Mouse (Mus musculus): ENCODE data around the gene Itgam. TPM values are rescaled to one million over a fixed set of nuclear protein-coding genes. Genes with fewer than 3 reads are reported as not detected.
"Not testable (repeated sequence)": the region's sequence is repeated elsewhere in the genome, so short reads cannot be mapped to it uniquely, and the experiment has no call there.

The Itgam gene
- polyA plus RNA-seq (2014; fragmentation: Nextera tagmentation; extraction: Ambion mirVana), result 0.40 and 0.57 TPM in 2 replicates

- DNase-seq (ENCODE audit: low spot score) (no peak), ATAC-seq (replicated peaks; ENCODE audit: low FRiP score) (no peak)
- no peaks in the 10 kb centered on the region for H3K4me1 ChIP-seq (replicated peaks; ENCODE audit: control insufficient read depth, insufficient read depth, low read length)
- H3K36me3 ChIP-seq (ENCODE audit: control insufficient read depth, insufficient read depth, low read length), result no peaks in the 10 kb centered on the region
- H3K9ac ChIP-seq (ENCODE audit: low read length), result no peak within 1 kb of the TSS
- H3K27me3 ChIP-seq (ENCODE audit: control insufficient read depth, insufficient read depth, low read length), result no peaks in the 10 kb centered on the region
- H3K27ac ChIP-seq (ENCODE audit: low read depth, low read length), result no peak within 1 kb of the TSS
- H3K9me3 ChIP-seq (ENCODE audit: control insufficient read depth, low read length), result no peaks in the 10 kb centered on the region
- H3K4me2 ChIP-seq (ENCODE audit: low read depth, low read length, severe bottlenecking), result no peak within 1 kb of the TSS
- WGBS, result 90% methylated on average over 7 of the region's 7 CpGs
- no peak within 1 kb of the TSS for H3K4me3 ChIP-seq (ENCODE audit: low read depth, low read length)
These were observed at the start of gene Itgam, which contains the start of gene Gm49368 for GRCm38 (mm10) chr7:128062456-128062855. TSS of gene Itgam (plus strand) at chr7:128062640. TSS of gene Gm49368 (plus strand) at chr7:128062683.

- Histone ChIP-seq H3K27ac (ENCODE audit: low read depth, low read length) (no peak overlapping the region), H3K4me1 (replicated peaks; ENCODE audit: control insufficient read depth, insufficient read depth, low read length) (no peaks in the 10 kb centered on the region), H3K9ac (ENCODE audit: low read length) (no peak overlapping the region), H3K27me3 (ENCODE audit: control insufficient read depth, insufficient read depth, low read length) (no peaks in the 10 kb centered on the region), H3K4me3 (ENCODE audit: low read depth, low read length) (no peak overlapping the region), H3K36me3 (ENCODE audit: control insufficient read depth, insufficient read depth, low read length) (no peaks in the 10 kb centered on the region), H3K4me2 (ENCODE audit: low read depth, low read length, severe bottlenecking) (no peak overlapping the region), H3K9me3 (ENCODE audit: control insufficient read depth, low read length) (no peaks in the 10 kb centered on the region)
- ATAC-seq (replicated peaks; ENCODE audit: low FRiP score), result no peak
- DNase-seq (ENCODE audit: low spot score), result no peak
- 96% methylated on average over 13 of the region's 13 CpGs for WGBS
These were observed 49.3 kb upstream of the Itgam start for GRCm38 (mm10) chr7:128013116-128013515.

DNA sequence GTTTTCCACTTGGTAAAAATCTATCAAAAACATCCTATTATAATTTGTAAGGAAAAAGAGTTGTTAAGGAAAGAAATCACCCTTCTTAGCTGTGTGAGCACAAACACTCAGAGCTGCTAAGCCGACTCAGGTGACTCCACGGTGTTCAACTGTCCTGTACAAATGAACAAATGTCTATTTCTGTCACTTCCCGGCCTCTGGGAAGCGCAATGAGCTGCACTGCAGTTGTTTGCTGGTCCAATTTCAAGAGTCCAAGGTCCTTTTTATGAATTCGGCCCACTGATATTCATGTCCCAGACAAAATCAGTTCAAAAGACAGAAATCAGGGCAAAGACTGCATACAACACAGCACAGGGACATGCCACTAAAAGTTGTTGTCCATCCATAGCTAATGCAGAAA, 46.3 kb upstream of the Itgam start:
- 86% methylated on average over 5 of the region's 5 CpGs for WGBS
- H3K4me2 ChIP-seq (ENCODE audit: low read depth, low read length, severe bottlenecking); H3K27ac ChIP-seq (ENCODE audit: low read depth, low read length); H3K4me1 ChIP-seq (replicated peaks; ENCODE audit: control insufficient read depth, insufficient read depth, low read length); H3K27me3 ChIP-seq (ENCODE audit: control insufficient read depth, insufficient read depth, low read length); ATAC-seq (replicated peaks; ENCODE audit: low FRiP score); DNase-seq (ENCODE audit: low spot score); H3K36me3 ChIP-seq (ENCODE audit: control insufficient read depth, insufficient read depth, low read length); H3K9ac ChIP-seq (ENCODE audit: low read length); H3K9me3 ChIP-seq (ENCODE audit: control insufficient read depth, low read length); H3K4me3 ChIP-seq (ENCODE audit: low read depth, low read length): not testable (repeated sequence)

DNA sequence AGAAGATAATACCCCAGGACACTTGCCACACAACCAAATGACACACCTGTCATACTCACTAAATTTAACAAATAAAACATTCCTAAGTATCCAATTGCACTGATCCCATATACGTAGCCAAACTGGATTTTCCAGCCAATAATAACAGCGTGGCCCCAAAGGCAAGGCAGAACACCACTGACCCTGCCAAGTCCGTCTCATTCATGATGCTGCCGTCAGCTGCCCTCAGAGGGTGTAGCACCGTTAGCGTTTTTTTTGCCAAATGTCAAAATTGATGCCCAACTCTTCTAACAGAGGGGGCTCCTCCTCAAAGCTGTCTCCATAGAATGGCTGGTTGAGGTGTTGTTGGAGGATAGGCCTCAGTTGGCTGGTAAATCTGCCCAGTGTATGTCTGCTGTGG, 45.8 kb upstream of the Itgam start:
- 86% methylated on average over 6 of the region's 6 CpGs for WGBS
- ATAC-seq (replicated peaks; ENCODE audit: low FRiP score) (no peak), DNase-seq (ENCODE audit: low spot score) (no peak)
- no peaks in the 10 kb centered on the region for H3K4me1 ChIP-seq (replicated peaks; ENCODE audit: control insufficient read depth, insufficient read depth, low read length)
- H3K27ac ChIP-seq (ENCODE audit: low read depth, low read length), result no peak overlapping the region
- H3K36me3 ChIP-seq (ENCODE audit: control insufficient read depth, insufficient read depth, low read length), result no peaks in the 10 kb centered on the region
- no peaks in the 10 kb centered on the region for H3K9me3 ChIP-seq (ENCODE audit: control insufficient read depth, low read length)
- H3K4me2 ChIP-seq (ENCODE audit: low read depth, low read length, severe bottlenecking), result no peak overlapping the region
- H3K27me3 ChIP-seq (ENCODE audit: control insufficient read depth, insufficient read depth, low read length), result no peaks in the 10 kb centered on the region
- no peak overlapping the region for H3K9ac ChIP-seq (ENCODE audit: low read length)
- no peak overlapping the region for H3K4me3 ChIP-seq (ENCODE audit: low read depth, low read length)

DNA sequence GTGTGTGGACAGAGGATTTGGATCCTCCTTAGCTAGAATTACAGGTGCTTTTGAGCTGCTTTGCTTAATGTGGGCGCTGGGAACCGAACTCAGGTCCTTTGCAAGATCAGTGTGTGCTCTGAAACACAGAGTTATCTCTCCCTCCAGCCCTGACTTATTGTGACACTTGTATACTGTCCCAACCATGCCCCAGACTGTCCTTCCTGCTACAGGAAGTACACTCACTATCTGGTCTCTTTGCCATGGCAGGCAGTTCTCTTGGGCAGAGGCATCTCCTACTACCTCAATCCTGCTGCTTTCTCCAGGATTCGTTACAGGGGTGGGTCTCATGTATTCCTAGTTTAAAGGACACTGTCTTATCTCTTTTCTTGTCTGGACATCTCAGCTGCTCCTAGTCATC, 44.2 kb upstream of the Itgam start:
- Histone ChIP-seq H3K9ac (ENCODE audit: low read length) (no peak overlapping the region), H3K36me3 (ENCODE audit: control insufficient read depth, insufficient read depth, low read length) (no peaks in the 10 kb centered on the region), H3K9me3 (ENCODE audit: control insufficient read depth, low read length) (no peaks in the 10 kb centered on the region), H3K27me3 (ENCODE audit: control insufficient read depth, insufficient read depth, low read length) (no peaks in the 10 kb centered on the region), H3K4me1 (replicated peaks; ENCODE audit: control insufficient read depth, insufficient read depth, low read length) (no peaks in the 10 kb centered on the region), H3K4me3 (ENCODE audit: low read depth, low read length) (no peak overlapping the region), H3K4me2 (ENCODE audit: low read depth, low read length, severe bottlenecking) (no peak overlapping the region), H3K27ac (ENCODE audit: low read depth, low read length) (no peak overlapping the region)
- ATAC-seq (replicated peaks; ENCODE audit: low FRiP score) (no peak), DNase-seq (ENCODE audit: low spot score) (no peak)
- WGBS, result 84% methylated on average over 3 of the region's 3 CpGs

- no peaks in the 10 kb centered on the region for H3K27me3 ChIP-seq (ENCODE audit: control insufficient read depth, insufficient read depth, low read length)
- no peak overlapping the region for H3K4me2 ChIP-seq (ENCODE audit: low read depth, low read length, severe bottlenecking)
- no peaks in the 10 kb centered on the region for H3K4me1 ChIP-seq (replicated peaks; ENCODE audit: control insufficient read depth, insufficient read depth, low read length)
- H3K36me3 ChIP-seq (ENCODE audit: control insufficient read depth, insufficient read depth, low read length), result no peaks in the 10 kb centered on the region
- H3K27ac ChIP-seq (ENCODE audit: low read depth, low read length), result no peak overlapping the region
- DNase-seq (ENCODE audit: low spot score) (no peak), ATAC-seq (replicated peaks; ENCODE audit: low FRiP score) (no peak)
- no peak overlapping the region for H3K9ac ChIP-seq (ENCODE audit: low read length)
- 97% methylated on average over 2 of the region's 2 CpGs for WGBS
- no peak overlapping the region for H3K4me3 ChIP-seq (ENCODE audit: low read depth, low read length)
- no peaks in the 10 kb centered on the region for H3K9me3 ChIP-seq (ENCODE audit: control insufficient read depth, low read length)
These were observed 43.3 kb upstream of the Itgam start for GRCm38 (mm10) chr7:128019187-128019586.

DNA sequence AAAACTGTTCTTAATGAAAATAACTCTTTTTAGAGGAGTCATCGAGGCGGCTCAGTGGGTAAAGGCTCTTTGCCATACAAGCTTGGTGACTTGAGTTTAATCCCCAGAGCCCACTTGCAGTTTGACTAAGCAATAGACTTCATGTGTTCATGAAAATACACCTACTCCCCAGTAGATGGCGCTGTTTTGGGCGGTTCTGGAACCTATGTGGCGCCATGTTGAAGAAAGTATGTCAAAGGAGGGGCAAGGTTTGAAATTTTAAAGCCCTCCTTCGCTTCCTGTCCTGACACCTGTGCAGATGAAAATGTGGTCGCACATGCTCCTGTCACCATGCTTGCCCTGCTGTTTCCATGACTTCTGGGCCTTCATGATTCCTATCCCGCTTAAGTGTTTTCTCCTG, 39.5 kb upstream of the Itgam start:
- H3K4me1 ChIP-seq (replicated peaks; ENCODE audit: control insufficient read depth, insufficient read depth, low read length), result no peaks in the 10 kb centered on the region
- no peak overlapping the region for H3K9ac ChIP-seq (ENCODE audit: low read length)
- H3K27ac ChIP-seq (ENCODE audit: low read depth, low read length), result no peak overlapping the region
- H3K36me3 ChIP-seq (ENCODE audit: control insufficient read depth, insufficient read depth, low read length), result no peaks in the 10 kb centered on the region
- no peak for DNase-seq (ENCODE audit: low spot score)
- H3K27me3 ChIP-seq (ENCODE audit: control insufficient read depth, insufficient read depth, low read length), result no peaks in the 10 kb centered on the region
- H3K4me3 ChIP-seq (ENCODE audit: low read depth, low read length), result no peak overlapping the region
- ATAC-seq (replicated peaks; ENCODE audit: low FRiP score), result no peak
- H3K4me2 ChIP-seq (ENCODE audit: low read depth, low read length, severe bottlenecking), result no peak overlapping the region
- no peaks in the 10 kb centered on the region for H3K9me3 ChIP-seq (ENCODE audit: control insufficient read depth, low read length)
- 65% methylated on average over 8 of the region's 8 CpGs for WGBS

DNA sequence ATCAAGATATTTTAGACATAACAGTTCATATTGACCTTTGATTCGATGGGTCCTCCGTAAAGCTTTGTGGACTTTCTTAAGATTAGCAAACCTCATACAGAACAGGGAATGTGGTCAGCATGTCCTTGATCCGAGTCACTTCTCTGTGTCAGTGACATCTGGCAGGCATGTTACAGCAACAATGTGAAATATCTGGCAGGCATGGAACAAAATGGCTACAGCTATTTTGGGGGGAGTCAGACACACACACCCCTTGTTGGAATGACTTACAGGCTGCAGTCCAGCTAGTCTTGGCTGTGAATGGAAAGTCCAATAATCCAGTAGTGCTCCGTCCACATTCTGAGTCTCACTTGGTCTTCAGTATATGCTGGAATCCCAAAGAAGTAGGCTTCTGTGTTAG, 38.9 kb upstream of the Itgam start:
- Histone ChIP-seq H3K4me1 (replicated peaks; ENCODE audit: control insufficient read depth, insufficient read depth, low read length) (no peaks in the 10 kb centered on the region), H3K4me2 (ENCODE audit: low read depth, low read length, severe bottlenecking) (no peak overlapping the region), H3K27me3 (ENCODE audit: control insufficient read depth, insufficient read depth, low read length) (no peaks in the 10 kb centered on the region), H3K27ac (ENCODE audit: low read depth, low read length) (no peak overlapping the region), H3K4me3 (ENCODE audit: low read depth, low read length) (no peak overlapping the region), H3K36me3 (ENCODE audit: control insufficient read depth, insufficient read depth, low read length) (no peaks in the 10 kb centered on the region), H3K9ac (ENCODE audit: low read length) (no peak overlapping the region), H3K9me3 (ENCODE audit: control insufficient read depth, low read length) (no peaks in the 10 kb centered on the region)
- ATAC-seq (replicated peaks; ENCODE audit: low FRiP score) (no peak), DNase-seq (ENCODE audit: low spot score) (no peak)
- WGBS, result 97% methylated on average over 4 of the region's 4 CpGs

GRCm38 (mm10) chr7:128024364-128024763, 38.1 kb upstream of the Itgam start:
- WGBS, result 95% methylated on average over 9 of the region's 9 CpGs
- H3K4me1 ChIP-seq (replicated peaks; ENCODE audit: control insufficient read depth, insufficient read depth, low read length), result no peaks in the 10 kb centered on the region
- H3K9ac ChIP-seq (ENCODE audit: low read length), result no peak overlapping the region
- H3K9me3 ChIP-seq (ENCODE audit: control insufficient read depth, low read length), result no peaks in the 10 kb centered on the region
- no peak for ATAC-seq (replicated peaks; ENCODE audit: low FRiP score)
- no peak overlapping the region for H3K4me2 ChIP-seq (ENCODE audit: low read depth, low read length, severe bottlenecking)
- H3K27ac ChIP-seq (ENCODE audit: low read depth, low read length), result no peak overlapping the region
- H3K36me3 ChIP-seq (ENCODE audit: control insufficient read depth, insufficient read depth, low read length), result no peaks in the 10 kb centered on the region
- DNase-seq (ENCODE audit: low spot score), result no peak
- no peak overlapping the region for H3K4me3 ChIP-seq (ENCODE audit: low read depth, low read length)
- H3K27me3 ChIP-seq (ENCODE audit: control insufficient read depth, insufficient read depth, low read length), result no peaks in the 10 kb centered on the region

Measured in forebrain, embryonic 11.5 days (tissue).